In the genomic region with DNA sequence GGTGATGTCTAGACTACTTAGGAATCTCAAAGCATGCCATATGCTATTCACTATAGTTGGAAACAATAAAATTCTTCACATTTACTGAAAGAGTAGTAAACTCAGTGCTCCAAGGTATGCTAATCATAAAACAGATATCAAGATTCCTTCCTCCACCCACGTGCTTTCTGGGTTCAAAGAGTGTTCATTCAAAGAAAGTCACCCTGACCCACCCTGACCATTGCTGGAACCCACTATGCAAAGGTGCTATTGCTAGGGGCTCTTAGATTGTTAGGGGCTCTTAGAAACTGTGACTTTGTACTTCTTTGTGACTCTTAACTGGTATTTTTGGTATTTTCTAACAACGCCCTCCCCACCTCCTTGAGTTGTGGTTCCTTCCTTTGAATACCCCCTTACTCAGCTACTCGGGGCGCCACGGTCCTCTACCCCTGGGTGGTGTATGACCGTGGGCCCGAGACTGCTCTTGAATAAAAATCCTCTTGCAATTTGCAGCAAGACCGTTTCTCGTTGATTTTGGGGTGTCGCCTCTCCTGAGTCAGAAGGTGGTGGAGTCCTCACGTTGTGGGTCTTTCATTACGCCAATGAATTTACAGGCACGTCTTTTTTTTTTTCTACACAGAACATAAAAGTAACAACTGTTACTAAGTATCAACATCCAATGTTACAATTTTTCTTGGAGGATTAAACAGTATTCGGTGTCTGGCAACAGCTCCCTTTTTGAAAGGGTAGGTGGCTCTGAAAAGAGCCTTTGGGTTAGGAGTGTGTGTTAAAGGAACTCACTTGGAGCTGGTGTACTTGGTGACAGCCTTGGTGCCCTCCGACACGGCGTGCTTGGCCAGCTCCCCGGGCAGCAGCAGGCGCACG, we compare ENCODE assay signal across 7 mouse cellular contexts. TPM values are rescaled to one million over a fixed set of nuclear protein-coding genes. Genes with fewer than 3 reads are reported as not detected.
DNase-seq lines count a peak whose midpoint lies in the region; ATAC-seq and TF ChIP-seq lines count a peak whose summit lies in the region.
"Not testable (repeated sequence)": the region's sequence is repeated elsewhere in the genome, so short reads cannot be mapped to it uniquely, and the experiment has no call there.

No protein-coding gene starts in this region.

- not testable (repeated sequence) for H3K4me1 ChIP-seq in bone marrow, adult 2 months (ENCODE audit: control insufficient read depth, insufficient read depth, low read length); intestine, postnatal 0 days (replicated peaks; ENCODE audit: control insufficient read depth, insufficient read depth, low read length); liver, embryonic 11.5 days (replicated peaks; ENCODE audit: control insufficient read depth, insufficient read depth, low read length); spleen, adult 2 months (ENCODE audit: control insufficient read depth, insufficient read depth, insufficient read length)
- H3K4me1 ChIP-seq in erythroblast, embryonic 14.5 days (ENCODE audit: control insufficient read depth) = peaks cover 39% of the 10 kb centered on the region
- peaks cover 3 to 23% of the 10 kb centered on the region in 2 experiments for H3K4me1 ChIP-seq in heart, embryonic 14.5 days (ENCODE audit: control insufficient read depth in 2 of 2, insufficient read depth in 2 of 2, low read length in 2 of 2)
- H3K4me1 ChIP-seq in midbrain, embryonic 13.5 days (replicated peaks) = peaks cover 45% of the 10 kb centered on the region

- H3K27ac ChIP-seq in bone marrow, adult 2 months (ENCODE audit: control insufficient read depth, insufficient read depth, low read depth, low read length, poor library complexity) = peak overlapping the region; percentile 96
- peak overlapping the region; percentile 95 to 96 for H3K27ac ChIP-seq in heart, embryonic 14.5 days (replicated peaks in 1 of 2; ENCODE audit: control insufficient read depth in 1 of 2, insufficient read depth in 1 of 2, low read depth in 2 of 2, low read length in 2 of 2)
- peak overlapping the region; percentile 62 for H3K27ac ChIP-seq in intestine, postnatal 0 days (ENCODE audit: low read depth, low read length)
- H3K27ac ChIP-seq in liver, embryonic 11.5 days (ENCODE audit: low read depth, low read length) = peak overlapping the region; percentile 98
- peak overlapping the region; percentile 96 for H3K27ac ChIP-seq in midbrain, embryonic 13.5 days
- peak overlapping the region; percentile 95 for H3K27ac ChIP-seq in spleen, adult 2 months (ENCODE audit: insufficient read depth, low read length)

- not testable (repeated sequence) for ATAC-seq in heart, embryonic 14.5 days (ENCODE audit: insufficient number of reproducible peaks, insufficient read depth, low FRiP score, low read depth); intestine, postnatal 0 days; liver, embryonic 11.5 days (replicated peaks; ENCODE audit: low FRiP score); midbrain, embryonic 13.5 days

- peak overlapping the region; percentile 80 for H3K9ac ChIP-seq in heart, embryonic 14.5 days (ENCODE audit: low read length)
- peak overlapping the region; percentile 53 for H3K9ac ChIP-seq in intestine, postnatal 0 days (ENCODE audit: low read depth, low read length)
- H3K9ac ChIP-seq in liver, embryonic 11.5 days (ENCODE audit: low read depth, low read length) = peak overlapping the region; percentile 79
- peak overlapping the region; percentile 59 for H3K9ac ChIP-seq in midbrain, embryonic 13.5 days (replicated peaks)

- TF ChIP-seq CTCF in bone marrow, adult 2 months (IDR thresholded peaks at IDR 0.05; ENCODE audit: control insufficient read depth, insufficient read depth, low read length); intestine, postnatal 0 days (IDR thresholded peaks at IDR 0.05; ENCODE audit: low read depth); spleen, adult 2 months (IDR thresholded peaks at IDR 0.05; ENCODE audit: extremely low read depth, insufficient read depth, insufficient read length, insufficient replicate concordance): not testable (repeated sequence)

- peak overlapping the region; percentile 41 for H3K4me3 ChIP-seq in bone marrow, adult 2 months (replicated peaks; ENCODE audit: control insufficient read depth, low read depth, low read length)
- H3K4me3 ChIP-seq in erythroblast, embryonic 14.5 days (replicated peaks) = peak overlapping the region; percentile 72
- H3K4me3 ChIP-seq in heart, embryonic 14.5 days (ENCODE audit: control insufficient read depth in 1 of 2, insufficient read depth in 1 of 2, low read depth in 1 of 2, low read length in 2 of 2) = peak overlapping the region; percentile 44 to 47
- peak overlapping the region; percentile 35 for H3K4me3 ChIP-seq in intestine, postnatal 0 days (ENCODE audit: low read depth, low read length)
- peak overlapping the region; percentile 50 for H3K4me3 ChIP-seq in liver, embryonic 11.5 days (ENCODE audit: low read depth, low read length)
- peak overlapping the region; percentile 29 for H3K4me3 ChIP-seq in midbrain, embryonic 13.5 days (replicated peaks)
- H3K4me3 ChIP-seq in spleen, adult 2 months (ENCODE audit: extremely low read depth, insufficient read depth, insufficient read length) = peak overlapping the region; percentile 33; the same call in 1 of the 2 replicates

- DNase-seq in liver, embryonic 11.5 days (ENCODE audit: low spot score); spleen, adult 2 months (ENCODE audit: low read depth in 1 of 2, low spot score in 2 of 2): not testable (repeated sequence)

- not testable (repeated sequence) for H3K9me3 ChIP-seq in erythroblast, embryonic 14.5 days (ENCODE audit: control insufficient read depth, low read length); heart, embryonic 14.5 days (ENCODE audit: control insufficient read depth, low read length); intestine, postnatal 0 days (ENCODE audit: control insufficient read depth); liver, embryonic 11.5 days (ENCODE audit: control insufficient read depth, low read length); midbrain, embryonic 13.5 days

- not testable (repeated sequence) for H3K27me3 ChIP-seq in erythroblast, embryonic 14.5 days (ENCODE audit: control insufficient read depth); heart, embryonic 14.5 days (ENCODE audit: control insufficient read depth, insufficient read depth, low read length); intestine, postnatal 0 days (replicated peaks; ENCODE audit: control insufficient read depth, insufficient read depth, low read length); liver, embryonic 11.5 days (replicated peaks; ENCODE audit: control insufficient read depth, insufficient read depth, low read length); midbrain, embryonic 13.5 days; spleen, adult 2 months (ENCODE audit: control insufficient read depth, insufficient read depth, low read length)

- WGBS in bone marrow, adult 2 months = 6% methylated on average over 20 of the region's 20 CpGs
- WGBS in heart, embryonic 14.5 days = 25% methylated on average over 18 of the region's 20 CpGs
- WGBS in intestine, postnatal 0 days = 5% methylated on average over 17 of the region's 20 CpGs
- WGBS in liver, embryonic 11.5 days = 8% methylated on average over 18 of the region's 20 CpGs
- 13% methylated on average over 18 of the region's 20 CpGs for WGBS in midbrain, embryonic 13.5 days
- 6% methylated on average over 20 of the region's 20 CpGs for WGBS in spleen, adult 2 months

- H3K36me3 ChIP-seq in erythroblast, embryonic 14.5 days (ENCODE audit: control insufficient read depth); heart, embryonic 14.5 days (ENCODE audit: control insufficient read depth, insufficient read depth, low read length); intestine, postnatal 0 days (ENCODE audit: control insufficient read depth, insufficient read depth); liver, embryonic 11.5 days (ENCODE audit: control insufficient read depth, insufficient read depth, low read length); midbrain, embryonic 13.5 days; spleen, adult 2 months (ENCODE audit: control insufficient read depth, insufficient read depth, low read length): not testable (repeated sequence)

- peak overlapping the region; percentile 70 for H3K4me2 ChIP-seq in heart, embryonic 14.5 days (ENCODE audit: low read length)
- H3K4me2 ChIP-seq in intestine, postnatal 0 days (replicated peaks; ENCODE audit: low read depth) = peak overlapping the region; percentile 69
- H3K4me2 ChIP-seq in liver, embryonic 11.5 days = peak overlapping the region; percentile 73
- peak overlapping the region; percentile 75 for H3K4me2 ChIP-seq in midbrain, embryonic 13.5 days (replicated peaks)

- TF ChIP-seq POLR2A in bone marrow, adult 2 months (IDR thresholded peaks at IDR 0.05; ENCODE audit: borderline replicate concordance, control insufficient read depth, low read depth, low read length); spleen, adult 2 months (IDR thresholded peaks at IDR 0.05; ENCODE audit: low read depth, low read length): not testable (repeated sequence)

RNA-seq across cellular contexts. Expression of gene Hist1h2bf, which starts 0.7 kb away (rescaled TPM):
- 32.4 and 40.5 TPM in 2 replicates for polyA plus RNA-seq in bone marrow, adult 2 months (2011; ENCODE audit: insufficient read depth, insufficient read length, low replicate concordance, missing spikeins)
- 6.6 and 15.6 TPM in 2 replicates for polyA plus RNA-seq in erythroblast, embryonic 14.5 days (2012)
- 0.61 and 3.7 TPM in 2 replicates for polyA plus RNA-seq in heart, embryonic 14.5 days (2014; fragmentation: Nextera tagmentation; extraction: Ambion mirVana)
- polyA plus RNA-seq in intestine, postnatal 0 days (2015; fragmentation: Nextera tagmentation; extraction: Ambion mirVana) = 0.64 and 1.3 TPM in 2 replicates
- polyA plus RNA-seq in liver, embryonic 11.5 days (2014; fragmentation: Nextera tagmentation; extraction: Ambion mirVana) = 1.8 TPM in 2 replicates
- polyA plus RNA-seq in midbrain, embryonic 13.5 days (2015; fragmentation: Nextera tagmentation; extraction: Ambion mirVana) = 3.3 and 4.5 TPM in 2 replicates
- 26.2 and 28.3 TPM in 2 replicates for polyA plus RNA-seq in spleen, adult 2 months (2012; rRNA removed)

RNA-seq across cellular contexts. Expression of gene Hist1h2ad, which starts 0.9 kb away (rescaled TPM):
- polyA plus RNA-seq in bone marrow, adult 2 months (2011; ENCODE audit: insufficient read depth, insufficient read length, low replicate concordance, missing spikeins) = 2.6 and 4.3 TPM in 2 replicates
- polyA plus RNA-seq in erythroblast, embryonic 14.5 days (2012) = 5.1 and 8.3 TPM in 2 replicates
- polyA plus RNA-seq in heart, embryonic 14.5 days (2014; fragmentation: Nextera tagmentation; extraction: Ambion mirVana) = 0.44 and 0.53 TPM in 2 replicates
- polyA plus RNA-seq in intestine, postnatal 0 days (2015; fragmentation: Nextera tagmentation; extraction: Ambion mirVana) = 0.97 and 1.3 TPM in 2 replicates
- 0.84 and 0.92 TPM in 2 replicates for polyA plus RNA-seq in liver, embryonic 11.5 days (2014; fragmentation: Nextera tagmentation; extraction: Ambion mirVana)
- polyA plus RNA-seq in midbrain, embryonic 13.5 days (2015; fragmentation: Nextera tagmentation; extraction: Ambion mirVana) = 0.93 and 1.7 TPM in 2 replicates
- polyA plus RNA-seq in spleen, adult 2 months (2012; rRNA removed) = 12.2 and 23.2 TPM in 2 replicates

RNA-seq across cellular contexts. Expression of gene Hist1h2bg, which starts 2.1 kb away (rescaled TPM):
- polyA plus RNA-seq in bone marrow, adult 2 months (2011; ENCODE audit: insufficient read depth, insufficient read length, low replicate concordance, missing spikeins) = 65.5 and 109 TPM in 2 replicates
- 14.5 and 18.7 TPM in 2 replicates for polyA plus RNA-seq in erythroblast, embryonic 14.5 days (2012)
- 3.7 and 6.2 TPM in 2 replicates for polyA plus RNA-seq in heart, embryonic 14.5 days (2014; fragmentation: Nextera tagmentation; extraction: Ambion mirVana)
- 3.1 and 4.4 TPM in 2 replicates for polyA plus RNA-seq in intestine, postnatal 0 days (2015; fragmentation: Nextera tagmentation; extraction: Ambion mirVana)
- 5.7 and 6.3 TPM in 2 replicates for polyA plus RNA-seq in liver, embryonic 11.5 days (2014; fragmentation: Nextera tagmentation; extraction: Ambion mirVana)
- polyA plus RNA-seq in midbrain, embryonic 13.5 days (2015; fragmentation: Nextera tagmentation; extraction: Ambion mirVana) = 4.1 and 7.5 TPM in 2 replicates
- polyA plus RNA-seq in spleen, adult 2 months (2012; rRNA removed) = 57.5 and 66.9 TPM in 2 replicates

RNA-seq across cellular contexts. Expression of gene Hist1h2ae, which starts 2.2 kb away (rescaled TPM):
- 12.5 and 23.9 TPM in 2 replicates for polyA plus RNA-seq in bone marrow, adult 2 months (2011; ENCODE audit: insufficient read depth, insufficient read length, low replicate concordance, missing spikeins)
- polyA plus RNA-seq in erythroblast, embryonic 14.5 days (2012) = 3.6 and 5.2 TPM in 2 replicates
- polyA plus RNA-seq in heart, embryonic 14.5 days (2014; fragmentation: Nextera tagmentation; extraction: Ambion mirVana) = 34.9 and 49.1 TPM in 2 replicates
- 17.7 and 24.0 TPM in 2 replicates for polyA plus RNA-seq in intestine, postnatal 0 days (2015; fragmentation: Nextera tagmentation; extraction: Ambion mirVana)
- polyA plus RNA-seq in liver, embryonic 11.5 days (2014; fragmentation: Nextera tagmentation; extraction: Ambion mirVana) = 61.3 and 62.9 TPM in 2 replicates
- 51.6 and 53.6 TPM in 2 replicates for polyA plus RNA-seq in midbrain, embryonic 13.5 days (2015; fragmentation: Nextera tagmentation; extraction: Ambion mirVana)
- polyA plus RNA-seq in spleen, adult 2 months (2012; rRNA removed) = 15.5 and 23.4 TPM in 2 replicates

RNA-seq across cellular contexts. Expression of gene Hist1h3d, which starts 2.3 kb away (rescaled TPM):
- polyA plus RNA-seq in bone marrow, adult 2 months (2011; ENCODE audit: insufficient read depth, insufficient read length, low replicate concordance, missing spikeins) = 7.1 and 11.3 TPM in 2 replicates
- 1.6 and 4.7 TPM in 2 replicates for polyA plus RNA-seq in erythroblast, embryonic 14.5 days (2012)
- 2.2 and 3.7 TPM in 2 replicates for polyA plus RNA-seq in heart, embryonic 14.5 days (2014; fragmentation: Nextera tagmentation; extraction: Ambion mirVana)
- 1.6 and 2.3 TPM in 2 replicates for polyA plus RNA-seq in intestine, postnatal 0 days (2015; fragmentation: Nextera tagmentation; extraction: Ambion mirVana)
- polyA plus RNA-seq in liver, embryonic 11.5 days (2014; fragmentation: Nextera tagmentation; extraction: Ambion mirVana) = 7.7 and 8.5 TPM in 2 replicates
- polyA plus RNA-seq in midbrain, embryonic 13.5 days (2015; fragmentation: Nextera tagmentation; extraction: Ambion mirVana) = 2.1 and 3.1 TPM in 2 replicates
- 20.9 and 27.9 TPM in 2 replicates for polyA plus RNA-seq in spleen, adult 2 months (2012; rRNA removed)
